In genomic region chr7:28950346-28951037, GRCm38 (mm10) we compare ENCODE assay signal across 17 mouse cellular contexts. TPM values are rescaled to one million over a fixed set of nuclear protein-coding genes. Genes with fewer than 3 reads are reported as not detected.
A peak's percentile ranks its signal among the peaks of the same experiment; 100 is the strongest.
DNase-seq lines count a peak whose midpoint lies in the region; ATAC-seq lines count a peak whose summit lies in the region.
"Had no signal": no experiment of that assay in that cellular context is flagged by ENCODE, and none has a peak within 500 bp of the region (broad histone marks: within the 10 kb centered on the region; RNA-seq: fewer than 3 reads in every experiment).

No protein-coding gene starts in this region.

- peak overlapping the region; percentile 84; the same call in 1 of the 2 replicates for H3K27ac ChIP-seq in liver, embryonic 12.5 days
- H3K27ac ChIP-seq in intestine, embryonic 15.5 days, result peak overlapping the region; percentile 74
- H3K27ac ChIP-seq in stomach, embryonic 14.5 days (ENCODE audit: low read length), result peak overlapping the region; percentile 39; the same call in 1 of the 2 replicates
- H3K27ac ChIP-seq: hindbrain, postnatal 0 days had no signal

- H3K4me3 ChIP-seq in liver, embryonic 12.5 days, result no peak overlapping the region
- no peak overlapping the region for H3K4me3 ChIP-seq in intestine, embryonic 15.5 days (replicated peaks)
- no peak overlapping the region for H3K4me3 ChIP-seq in stomach, embryonic 14.5 days (ENCODE audit: low read depth, low read length)
- H3K4me3 ChIP-seq: forebrain, embryonic 10.5 days had no signal

- no peak overlapping the region for H3K9ac ChIP-seq in liver, embryonic 12.5 days
- H3K9ac ChIP-seq in intestine, embryonic 15.5 days, result no peak overlapping the region
- no peak overlapping the region for H3K9ac ChIP-seq in stomach, embryonic 14.5 days (replicated peaks; ENCODE audit: low read depth, low read length)

- no peak overlapping the region for H3K4me2 ChIP-seq in liver, embryonic 12.5 days
- H3K4me2 ChIP-seq in intestine, embryonic 15.5 days (replicated peaks), result 0 out of 2 replicates have a peak overlapping the region, but pooled peaks have one; percentile 4
- H3K4me2 ChIP-seq in stomach, embryonic 14.5 days (replicated peaks; ENCODE audit: low read depth, low read length), result no peak overlapping the region
- H3K4me2 ChIP-seq: midbrain, embryonic 11.5 days had no signal

- peaks cover 67% of the 10 kb centered on the region for H3K36me3 ChIP-seq in liver, embryonic 12.5 days
- H3K36me3 ChIP-seq in intestine, embryonic 15.5 days, result peaks cover 3% of the 10 kb centered on the region; the same call in 1 of the 2 replicates
- peaks cover 7% of the 10 kb centered on the region; the same call in 1 of the 2 replicates for H3K36me3 ChIP-seq in stomach, embryonic 14.5 days (ENCODE audit: control insufficient read depth, insufficient read depth, low read length)

- H3K27me3 ChIP-seq in liver, embryonic 12.5 days (replicated peaks), result no peaks in the 10 kb centered on the region
- no peaks in the 10 kb centered on the region for H3K27me3 ChIP-seq in intestine, embryonic 15.5 days (replicated peaks)
- no peaks in the 10 kb centered on the region for H3K27me3 ChIP-seq in stomach, embryonic 14.5 days (ENCODE audit: control insufficient read depth, insufficient read depth, low read length)

- 84% methylated on average over 10 of the region's 10 CpGs for WGBS in liver, embryonic 12.5 days (ENCODE audit: insufficient replicate concordance)
- WGBS in intestine, embryonic 15.5 days, result 68% methylated on average over 10 of the region's 10 CpGs
- WGBS in stomach, embryonic 14.5 days, result 88% methylated on average over 10 of the region's 10 CpGs

- peaks cover 100% of the 10 kb centered on the region for H3K4me1 ChIP-seq in liver, embryonic 12.5 days
- peaks cover 77% of the 10 kb centered on the region for H3K4me1 ChIP-seq in intestine, embryonic 15.5 days (replicated peaks)
- H3K4me1 ChIP-seq in stomach, embryonic 14.5 days (ENCODE audit: control insufficient read depth, insufficient read depth, low read length), result peaks cover 72% of the 10 kb centered on the region

- DNase-seq in heart, adult 11 months, result peak; percentile 83
- DNase-seq in heart, postnatal 4 days, result no peak
- no peak for DNase-seq in liver
- no peak for DNase-seq in cerebellum, adult 9-11 months
- no peak for DNase-seq in urinary bladder, postnatal 14 days (ENCODE audit: low spot score)
- DNase-seq: cerebellum, adult 2 months; kidney, postnatal 10 days; layer of hippocampus, adult 9-11 months; lung, postnatal 36 days; right cerebral cortex, adult 18-20 months; thymus, postnatal 25 days had no signal

- no peak for ATAC-seq in liver, embryonic 12.5 days
- ATAC-seq in intestine, embryonic 15.5 days, result peak; percentile 57
- ATAC-seq in stomach, embryonic 14.5 days (ENCODE audit: insufficient number of reproducible peaks, insufficient read depth, low FRiP score, low read depth), result no peak
- ATAC-seq: hindbrain, postnatal 0 days had no signal

- H3K9me3 ChIP-seq in liver, embryonic 12.5 days (replicated peaks), result no peaks in the 10 kb centered on the region
- H3K9me3 ChIP-seq in intestine, embryonic 15.5 days, result no peaks in the 10 kb centered on the region
- H3K9me3 ChIP-seq in stomach, embryonic 14.5 days (ENCODE audit: control insufficient read depth, low read depth, low read length), result no peaks in the 10 kb centered on the region
- H3K9me3 ChIP-seq: forebrain, embryonic 10.5 days had no signal

RNA-seq across cellular contexts. Expression of gene Actn4, which starts 11.6 kb away (rescaled TPM):
- total RNA-seq in heart, postnatal 4 days (2021), result 100 to 1,000 TPM; 224 to 231 TPM
- 165 and 166 TPM in 2 replicates for polyA plus RNA-seq in liver, embryonic 12.5 days (2016; fragmentation: Nextera tagmentation; extraction: Ambion mirVana)
- polyA plus RNA-seq in intestine, embryonic 15.5 days (2015; fragmentation: Nextera tagmentation; extraction: Ambion mirVana), result 340 and 361 TPM in 2 replicates
- polyA plus RNA-seq in stomach, embryonic 14.5 days (2014; fragmentation: Nextera tagmentation; extraction: Ambion mirVana), result 272 and 280 TPM in 2 replicates

RNA-seq across cellular contexts. Expression of gene Eif3k, which starts 31.2 kb away (rescaled TPM):
- total RNA-seq in heart, postnatal 4 days (2021), result 100 to 1,000 TPM; 205 to 208 TPM
- polyA plus RNA-seq in liver, embryonic 12.5 days (2016; fragmentation: Nextera tagmentation; extraction: Ambion mirVana), result 325 and 336 TPM in 2 replicates
- 359 and 375 TPM in 2 replicates for polyA plus RNA-seq in intestine, embryonic 15.5 days (2015; fragmentation: Nextera tagmentation; extraction: Ambion mirVana)
- polyA plus RNA-seq in stomach, embryonic 14.5 days (2014; fragmentation: Nextera tagmentation; extraction: Ambion mirVana), result 413 and 444 TPM in 2 replicates

RNA-seq across cellular contexts. Expression of gene Map4k1, which starts 31.4 kb away (rescaled TPM):
- total RNA-seq in heart, postnatal 4 days (2021), result 1 to 10 TPM; 1.6 to 2.0 TPM
- polyA plus RNA-seq in liver, embryonic 12.5 days (2016; fragmentation: Nextera tagmentation; extraction: Ambion mirVana), result 33.3 and 35.0 TPM in 2 replicates
- polyA plus RNA-seq in intestine, embryonic 15.5 days (2015; fragmentation: Nextera tagmentation; extraction: Ambion mirVana), result 6.3 and 7.7 TPM in 2 replicates
- polyA plus RNA-seq in stomach, embryonic 14.5 days (2014; fragmentation: Nextera tagmentation; extraction: Ambion mirVana), result 8.5 and 11.3 TPM in 2 replicates
